18 mouse cellular contexts compared by ENCODE assay signal in the genomic region with DNA sequence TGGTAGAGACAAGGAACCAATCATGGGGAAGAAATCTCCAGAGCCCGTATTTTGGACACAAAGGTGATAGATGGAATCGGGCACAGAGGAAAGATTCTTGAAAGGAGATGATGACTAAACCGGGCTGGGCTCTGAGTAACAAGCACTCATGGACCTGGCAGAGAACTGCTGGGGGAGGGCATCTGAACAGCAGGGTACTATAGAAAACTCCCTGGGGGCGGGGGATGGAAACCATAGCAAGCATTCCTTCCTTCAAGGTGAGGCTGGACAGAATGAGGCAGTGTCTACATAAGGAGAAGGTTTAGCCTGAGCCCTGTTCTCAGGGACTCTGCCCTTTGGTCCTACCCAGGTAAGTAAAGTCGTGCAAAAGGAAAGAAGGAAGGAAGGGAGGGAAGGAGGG. TPM values are rescaled to one million over a fixed set of nuclear protein-coding genes. Genes with fewer than 3 reads are reported as not detected.
DNase-seq lines count a peak whose midpoint lies in the region; ATAC-seq lines count a peak whose summit lies in the region.
"Had no signal": no experiment of that assay in that cellular context is flagged by ENCODE, and none has a peak within 500 bp of the region (broad histone marks: within the 10 kb centered on the region; RNA-seq: fewer than 3 reads in every experiment).

No protein-coding gene starts in this region.

- peak; percentile 46 to 55 for DNase-seq in left cerebral cortex, adult 18-20 months (ENCODE audit: low spot score in 2 of 2)
- DNase-seq in left cerebral cortex, postnatal 4 days, result no peak
- DNase-seq in 3134 (ENCODE audit: extremely low read depth, insufficient read length, low spot score), result peak; percentile 51
- peak; percentile 52 for DNase-seq in R1 (ENCODE audit: low read depth, low spot score)
- peak; percentile 28 for DNase-seq in lung, postnatal 36 days
- no peak for DNase-seq in gastrocnemius, postnatal 10 days
- no peak for DNase-seq in retina, postnatal 1 day
- DNase-seq: adrenal gland, adult 8-10 months; cerebellum, adult 11 months; cerebellum, postnatal 25 days; gastrocnemius, postnatal 25 days; heart, postnatal 10 days; liver; thymus, adult 2 months had no signal

- intact Hi-C loops in left cerebral cortex, postnatal 4 days (cut with DNase I), result no loop called here

- no peak for ATAC-seq in CD4-positive, CD25-positive, alpha-beta regulatory T cell, adult 4 months
- ATAC-seq: forebrain, embryonic 14.5 days; midbrain, embryonic 16.5 days had no signal

RNA-seq across cellular contexts. Expression of gene Artn, which starts 45.2 kb away (rescaled TPM):
- total RNA-seq in left cerebral cortex, adult 18-20 months (2021), result 1 to 10 TPM; 1.7 to 2.5 TPM
- total RNA-seq in left cerebral cortex, postnatal 4 days (2021), result 1 to 10 TPM; 2.5 to 3.3 TPM
- total RNA-seq in gastrocnemius, postnatal 10 days (2021), result 1 to 10 TPM in 1 of 2 experiments, under 1 TPM in 1; 0.68 to 1.1 TPM
- not detected for polyA plus RNA-seq in CD4-positive, CD25-positive, alpha-beta regulatory T cell, adult 4 months (2017; shearing (Covaris generic))
- total RNA-seq: megakaryocyte-erythroid progenitor cell, adult 5-6 weeks had no signal

RNA-seq across cellular contexts. Expression of gene Ipo13, which starts 59.9 kb away (rescaled TPM):
- total RNA-seq in left cerebral cortex, adult 18-20 months (2021), result 100 to 1,000 TPM; 106 to 125 TPM
- 100 to 1,000 TPM; 112 to 114 TPM for total RNA-seq in left cerebral cortex, postnatal 4 days (2021)
- 100 to 1,000 TPM; 146 to 154 TPM for total RNA-seq in gastrocnemius, postnatal 10 days (2021)
- polyA plus RNA-seq in CD4-positive, CD25-positive, alpha-beta regulatory T cell, adult 4 months (2017; shearing (Covaris generic)), result 10 to 100 TPM; 15.7 to 21.2 TPM

Comparison
In these comparisons a context has a peak if more than half of its experiments do, and no peak if none do; other contexts are left out.
1. DNase-seq: peak in left cerebral cortex, adult 18-20 months (2 of 2), 3134 (single experiment), R1 (single experiment) and lung, postnatal 36 days (single experiment); none in left cerebral cortex, postnatal 4 days (single experiment), gastrocnemius, postnatal 10 days (single experiment) and retina, postnatal 1 day (single experiment).